Mouse (Mus musculus): Measurements from ENCODE around the gene Enpp1. TPM values are rescaled to one million over a fixed set of nuclear protein-coding genes. Genes with fewer than 3 reads are reported as not detected.

Enpp1 gene
- total RNA-seq, 4 experiments from 2014 or later, result 4.5 to 5.5 (median 4.6) TPM

GRCm38 (mm10) chr10:24711071-24711470 lies 888 bp downstream of the Enpp1 start:
- no peak for DNase-seq (ENCODE audit: low spot score in 2 of 2)

DNA sequence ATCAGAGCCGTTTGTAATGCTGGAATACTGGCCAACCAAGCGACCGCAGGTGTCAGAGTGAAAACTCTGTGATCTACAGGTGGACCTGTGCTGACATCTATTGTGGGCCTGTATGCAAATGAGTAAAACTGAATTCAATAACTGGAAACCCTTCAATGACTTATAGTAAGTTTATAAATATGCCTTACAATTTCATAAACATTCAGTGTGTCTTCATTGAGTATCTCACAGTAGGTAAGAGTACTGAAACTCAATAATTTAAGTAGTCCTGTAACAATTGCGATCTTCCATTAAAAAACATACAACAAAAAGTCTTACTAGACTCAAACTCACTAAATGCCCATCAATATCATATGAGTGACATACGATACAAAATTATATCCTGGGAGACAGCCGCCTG lies 1.6 kb downstream of the Enpp1 start:
- DNase-seq (ENCODE audit: low spot score in 2 of 2), result no peak

DNA sequence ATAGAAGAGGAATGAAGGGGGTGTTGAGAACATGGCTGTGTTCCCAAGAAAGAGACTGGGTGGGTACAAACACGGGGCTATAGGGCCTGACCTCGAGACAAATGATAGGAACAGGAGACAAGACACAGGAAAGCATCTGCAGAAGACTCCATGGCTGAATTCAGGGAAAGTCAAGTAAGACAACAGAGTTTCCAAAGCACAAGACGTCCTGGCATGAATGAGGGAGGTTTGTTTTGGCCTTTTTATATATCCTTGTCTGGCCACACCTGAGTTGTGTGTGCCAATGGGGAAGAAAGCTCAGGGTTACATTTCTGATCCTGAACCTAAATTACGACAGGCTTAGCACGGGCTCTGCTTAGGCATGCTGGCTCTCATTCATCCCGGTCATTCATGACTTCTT lies 4.2 kb downstream of the Enpp1 start:
- no peak for DNase-seq (ENCODE audit: low spot score in 2 of 2)

- no peak for DNase-seq (ENCODE audit: low spot score in 2 of 2)
Measured at GRCm38 (mm10) chr10:24706431-24707140, 5.4 kb downstream of the Enpp1 start.

DNA sequence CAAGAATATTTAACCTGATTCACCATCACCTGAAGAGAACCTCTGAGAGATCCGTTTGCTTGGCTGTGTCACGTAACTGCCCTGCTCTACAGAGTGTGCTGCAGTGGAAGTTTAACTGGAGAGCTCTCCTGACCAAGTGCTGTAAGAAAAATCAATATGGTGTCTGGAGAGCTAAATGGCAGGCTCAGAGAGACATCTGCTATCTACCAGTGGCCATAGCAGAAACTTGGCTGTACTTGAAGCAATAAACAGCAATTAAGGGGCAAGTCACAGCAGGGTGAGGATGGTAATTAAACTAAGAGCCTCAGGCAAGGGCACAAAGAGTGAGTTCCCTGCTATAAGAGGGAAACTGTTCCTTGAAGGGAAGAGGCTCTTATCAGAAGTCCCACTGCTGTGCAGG lies 9.3 kb downstream of the Enpp1 start:
- no peak for DNase-seq (ENCODE audit: low spot score in 2 of 2)

DNA sequence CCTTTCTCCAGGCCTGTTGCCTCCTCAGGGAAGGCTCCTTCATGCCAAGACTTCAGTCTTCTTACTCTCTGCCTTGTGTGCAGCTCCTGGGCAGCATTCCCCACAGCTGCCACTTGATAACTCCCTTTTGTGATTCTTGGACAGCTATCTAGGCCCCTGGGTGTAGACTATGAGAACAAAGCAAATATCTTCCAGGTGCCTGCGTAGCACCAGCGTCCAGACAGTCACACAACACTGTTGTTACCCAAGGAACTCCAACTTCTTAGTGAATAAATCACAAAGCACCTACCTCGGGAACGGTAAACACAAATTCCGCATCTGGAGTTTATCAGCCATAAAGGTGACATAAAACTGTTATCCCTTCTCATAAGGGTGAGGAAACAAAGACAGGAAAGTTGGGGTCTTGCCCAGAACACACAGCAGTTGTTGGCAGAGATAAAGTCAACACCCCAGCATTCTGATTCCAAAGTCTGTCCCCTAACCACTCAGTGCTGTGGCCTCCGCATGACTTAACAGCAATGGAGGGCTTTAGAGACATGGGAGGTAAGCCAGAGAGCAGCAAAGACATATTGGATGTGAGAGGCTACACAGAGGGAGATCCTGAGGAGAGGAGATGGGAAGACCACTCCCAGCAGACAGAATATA lies 13.7 kb downstream of the Enpp1 start:
- DNase-seq (ENCODE audit: low spot score in 2 of 2), result no peak

GRCm38 (mm10) chr10:24696761-24697160 lies 15.2 kb downstream of the Enpp1 start:
- DNase-seq (ENCODE audit: low spot score in 2 of 2), result no peak

GRCm38 (mm10) chr10:24695786-24696185 lies 16.2 kb downstream of the Enpp1 start:
- no peak for DNase-seq (ENCODE audit: low spot score in 2 of 2)

DNA sequence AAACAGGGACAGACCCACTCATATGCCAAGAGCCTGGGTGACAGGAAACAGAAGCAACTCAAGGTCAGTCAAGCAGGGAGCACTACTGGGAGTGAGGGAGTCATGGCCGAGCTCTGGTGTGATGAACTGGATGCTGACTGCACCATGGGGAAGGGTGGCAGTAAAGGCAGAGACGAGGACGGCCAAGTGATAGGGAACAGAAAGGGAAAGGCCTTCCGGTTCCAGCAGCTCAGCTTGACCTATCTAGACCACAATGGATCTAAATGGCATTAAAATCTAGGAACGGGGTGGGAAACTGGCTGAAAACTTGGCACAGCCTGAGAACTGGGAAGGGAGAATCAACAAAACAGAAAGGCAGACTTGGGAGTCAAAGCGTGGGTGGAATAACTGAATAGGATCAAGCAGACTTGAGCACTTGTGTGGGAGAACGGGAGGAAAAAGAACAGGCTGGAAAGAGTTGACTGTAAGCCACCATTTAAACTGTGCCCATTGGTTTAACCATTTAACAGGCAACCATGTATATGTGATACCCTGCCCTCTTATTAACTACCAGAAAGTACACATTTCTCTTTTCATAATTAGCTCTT lies 29.3 kb downstream of the Enpp1 start:
- no peak for DNase-seq (ENCODE audit: low spot score in 2 of 2)

GRCm38 (mm10) chr10:24677681-24678080 lies 34.3 kb downstream of the Enpp1 start:
- DNase-seq (ENCODE audit: low spot score in 2 of 2), result no peak

- no peak for DNase-seq (ENCODE audit: low spot score in 2 of 2)
Measured at GRCm38 (mm10) chr10:24674261-24674660, 37.7 kb downstream of the Enpp1 start.

- DNase-seq (ENCODE audit: low spot score in 2 of 2), result no peak
Measured at GRCm38 (mm10) chr10:24672948-24673347, 39.0 kb downstream of the Enpp1 start.

DNA sequence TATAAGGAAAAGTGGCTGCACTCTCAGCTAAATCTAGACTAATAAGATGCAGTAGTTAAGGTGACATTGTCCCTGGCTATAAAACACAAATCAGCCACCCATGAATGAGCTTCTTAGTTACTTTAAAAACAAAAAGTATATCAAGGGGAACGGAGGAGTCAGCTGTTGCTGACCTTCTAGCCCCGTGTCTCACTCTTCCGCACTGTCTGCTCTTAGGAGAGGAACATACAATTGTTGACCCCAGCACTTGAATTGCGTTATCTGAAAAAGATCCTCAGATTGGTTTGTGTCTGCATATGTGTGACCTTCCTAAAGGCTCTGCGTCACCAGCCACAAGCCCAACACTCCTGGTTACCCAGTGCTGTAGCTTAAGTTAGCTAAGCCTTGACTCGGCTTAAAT lies 41.4 kb downstream of the Enpp1 start:
- DNase-seq (ENCODE audit: low spot score in 2 of 2), result no peak

GRCm38 (mm10) chr10:24650990-24651569 lies 60.9 kb downstream of the Enpp1 start:
- DNase-seq (ENCODE audit: low spot score in 2 of 2), result no peak

GRCm38 (mm10) chr10:24647996-24648738 lies 63.8 kb downstream of the Enpp1 start:
- DNase-seq (ENCODE audit: low spot score in 2 of 2), result no peak

DNA sequence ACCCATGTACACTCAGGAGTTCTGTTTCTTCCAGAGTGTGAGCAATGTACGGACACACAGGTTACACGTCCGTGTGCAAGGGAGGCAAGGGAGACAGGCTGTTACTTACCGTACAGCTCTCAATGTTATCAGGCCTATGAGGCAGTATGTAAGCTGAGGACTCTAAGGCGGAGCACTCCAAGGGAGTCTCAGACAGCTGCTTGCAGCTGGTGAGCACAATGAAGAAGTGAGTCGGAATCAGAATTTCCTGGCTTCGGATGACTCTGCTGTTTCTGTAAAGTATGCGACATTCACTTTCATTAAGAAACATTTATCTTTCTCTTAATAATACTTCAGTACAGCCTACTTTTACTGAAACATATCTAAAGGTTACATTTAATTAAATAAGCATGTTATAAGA lies 66.8 kb downstream of the Enpp1 start:
- no peak for DNase-seq (ENCODE audit: low spot score in 2 of 2)

- no peak for DNase-seq (ENCODE audit: low spot score in 2 of 2)
Measured at GRCm38 (mm10) chr10:24642796-24643580, 69.0 kb downstream of the Enpp1 start.

DNA sequence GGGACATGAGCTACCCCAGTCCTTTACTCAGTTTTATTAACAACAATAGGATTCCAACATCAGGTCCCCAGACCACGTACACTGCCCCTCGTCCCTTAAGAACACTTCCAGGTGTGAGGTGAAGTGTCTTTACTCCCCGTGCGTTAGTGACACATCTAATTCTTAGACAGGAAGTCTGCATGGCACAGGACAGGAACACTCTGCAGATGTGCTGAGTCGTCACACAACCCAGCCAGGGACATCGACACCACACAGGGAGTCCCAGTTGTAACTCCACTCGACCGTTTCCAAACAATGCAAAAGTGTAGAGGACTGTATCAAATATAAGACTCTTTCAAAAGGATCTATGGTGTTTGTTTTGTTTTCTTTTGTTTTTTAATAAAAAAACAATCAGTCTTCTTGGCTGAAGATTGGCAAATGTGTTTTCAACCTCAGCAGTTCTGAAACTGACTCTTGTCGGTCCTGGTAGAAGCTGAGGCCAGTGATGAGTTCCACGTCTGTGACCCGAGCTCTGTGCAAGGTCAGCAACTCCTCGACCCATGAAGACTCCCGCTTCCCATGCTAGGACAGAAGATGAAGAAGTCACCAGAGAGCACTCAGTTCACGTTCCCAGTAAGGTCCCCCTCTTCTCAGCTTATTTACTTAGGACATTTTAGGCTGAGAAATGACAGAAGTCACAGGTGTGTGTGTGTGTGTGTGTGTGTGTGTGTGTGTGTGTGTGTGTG lies 70.4 kb downstream of the Enpp1 start:
- no peak for DNase-seq (ENCODE audit: low spot score in 2 of 2)

DNA sequence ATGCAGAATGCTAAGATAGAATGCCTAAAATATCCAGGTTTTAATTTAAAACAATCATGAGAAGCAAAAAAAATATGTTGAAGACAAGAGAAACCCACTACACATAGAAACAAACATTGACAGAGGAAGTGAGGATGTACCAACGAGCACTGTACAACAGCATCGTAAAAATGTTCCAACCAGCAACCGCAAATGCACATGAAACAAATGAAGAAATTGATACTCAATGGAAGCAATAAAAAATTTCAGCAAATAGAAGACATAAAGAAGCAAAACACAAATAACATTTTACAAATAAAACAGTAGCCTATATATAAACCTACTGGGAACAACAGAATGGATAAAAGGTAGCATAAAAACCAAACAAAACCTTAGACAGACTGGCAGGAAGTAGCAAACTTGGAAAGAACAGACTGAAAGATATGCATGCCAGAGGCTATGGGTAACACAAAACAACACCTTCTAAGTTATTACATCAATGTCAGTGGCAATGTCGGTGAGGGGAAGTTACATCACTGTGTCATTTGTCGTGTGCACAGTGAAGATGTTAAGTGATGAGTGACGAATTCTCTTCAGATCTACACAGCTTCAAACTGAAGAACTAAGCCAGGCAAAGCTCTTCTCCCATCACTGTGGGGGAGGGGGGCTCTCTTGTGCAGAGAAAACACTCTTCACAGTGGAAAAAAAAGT lies 71.6 kb downstream of the Enpp1 start:
- no peak for DNase-seq (ENCODE audit: low spot score in 2 of 2)

DNA sequence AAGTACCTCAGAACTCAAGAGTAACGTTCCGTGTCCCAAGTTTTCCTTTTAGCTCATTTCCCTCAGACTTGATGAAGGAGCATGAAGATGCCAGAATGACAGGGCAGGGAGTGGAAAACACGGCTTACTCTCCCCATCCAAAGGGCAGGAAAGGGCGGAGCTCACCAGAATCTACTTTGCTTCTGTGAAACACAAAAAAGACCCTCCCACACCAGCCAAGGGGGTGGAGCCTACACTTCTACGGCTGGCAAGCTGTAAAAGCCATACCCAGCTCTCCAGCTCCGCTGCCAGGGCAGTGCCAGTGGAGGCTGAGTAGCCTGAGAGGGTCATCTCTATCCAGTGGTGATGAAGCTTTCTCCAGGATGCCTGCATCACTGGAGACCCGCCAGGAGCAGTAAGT lies 72.4 kb downstream of the Enpp1 start:
- no peak for DNase-seq (ENCODE audit: low spot score in 2 of 2)

All from left cerebral cortex, adult 8-10 months (tissue).